Mouse (Mus musculus): Measurements from ENCODE around the gene Neb.
"Not testable (repeated sequence)": the region's sequence is repeated elsewhere in the genome, so short reads cannot be mapped to it uniquely, and the experiment has no call there.

Neb gene

DNA sequence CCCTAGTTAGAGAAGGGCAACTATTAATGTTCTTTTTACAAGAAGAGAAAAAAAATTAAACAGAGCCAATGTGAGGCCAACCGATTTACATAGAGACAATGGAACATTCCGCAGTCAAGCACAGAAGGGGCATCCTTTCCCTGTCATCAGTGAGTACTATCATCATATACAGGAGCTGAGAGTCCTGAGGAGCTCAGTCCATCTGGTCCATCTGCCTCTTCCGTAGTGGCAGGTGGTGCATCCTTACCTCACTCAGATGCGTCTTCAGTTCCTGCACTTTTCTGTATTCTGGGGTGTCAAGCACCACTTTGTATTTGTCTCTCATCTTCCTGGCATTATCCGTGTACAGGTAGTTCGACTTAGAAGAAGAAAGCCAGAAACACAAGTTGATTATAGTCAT, 184.6 kb downstream of the Neb start:
- in situ Hi-C loops (cut with MboI, MseI) = no loop called here

DNA sequence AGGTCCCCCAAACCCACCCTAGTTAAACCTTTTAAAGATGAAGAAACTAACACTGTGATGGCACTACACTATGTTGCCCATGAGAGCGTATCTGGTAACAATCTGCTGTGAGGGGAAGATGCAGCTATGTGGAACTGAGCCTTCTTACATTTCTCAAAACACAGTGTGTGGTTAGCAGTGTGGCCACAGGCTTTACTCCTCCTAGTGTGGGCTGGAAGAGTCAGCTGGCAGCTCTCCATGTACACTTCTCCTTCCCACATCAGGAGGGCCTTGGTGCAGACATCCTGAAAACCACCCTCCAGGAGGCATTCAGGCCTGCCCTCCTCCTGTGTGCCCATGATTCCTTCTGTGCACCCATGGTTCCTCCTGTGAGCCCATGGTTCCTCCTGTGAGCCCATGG, 198.6 kb downstream of the Neb start:
- in situ Hi-C loops (cut with MboI, MseI) = no loop called here

DNA sequence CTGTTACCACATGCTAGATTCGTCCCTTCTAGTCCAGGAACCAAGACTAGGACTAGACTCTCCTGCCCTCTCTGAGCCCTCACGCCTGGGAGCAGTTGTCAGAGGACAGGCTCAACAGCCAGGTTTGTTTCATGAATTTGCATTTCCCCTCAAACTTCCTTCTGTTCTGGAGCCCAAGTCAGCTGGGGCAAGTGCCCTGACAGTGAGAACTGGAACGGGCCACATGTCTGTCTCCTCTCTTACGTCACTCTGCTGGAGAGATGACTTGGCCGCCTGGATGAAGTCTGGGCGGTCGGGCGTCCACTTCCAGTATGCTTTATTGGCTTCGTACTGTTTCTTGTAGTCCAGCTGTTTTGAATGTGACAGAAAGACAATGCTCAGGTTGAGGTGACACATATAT, 200.5 kb downstream of the Neb start:
- in situ Hi-C loops (cut with MboI, MseI) = no loop called here

DNA sequence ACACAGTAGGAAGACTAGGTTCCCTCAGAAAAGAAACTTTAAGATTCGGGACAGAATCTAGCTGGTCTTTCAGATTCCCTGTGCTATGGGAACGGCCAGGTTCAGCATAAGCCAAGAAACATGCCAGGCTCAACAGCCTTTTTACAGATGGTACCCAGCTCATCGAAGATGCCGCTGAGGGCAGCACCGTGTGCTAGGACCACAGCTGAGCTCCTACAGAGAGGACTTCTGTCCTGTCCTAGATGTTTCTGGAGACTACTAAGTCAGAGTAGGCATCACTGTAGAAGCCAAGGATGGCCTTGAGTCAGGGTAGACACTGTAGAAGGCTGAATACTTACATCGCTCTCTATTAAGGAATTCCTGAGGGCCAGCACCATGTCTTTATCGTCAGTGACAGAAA, 201.1 kb downstream of the Neb start:
- in situ Hi-C loops (cut with MboI, MseI) = no loop called here

DNA sequence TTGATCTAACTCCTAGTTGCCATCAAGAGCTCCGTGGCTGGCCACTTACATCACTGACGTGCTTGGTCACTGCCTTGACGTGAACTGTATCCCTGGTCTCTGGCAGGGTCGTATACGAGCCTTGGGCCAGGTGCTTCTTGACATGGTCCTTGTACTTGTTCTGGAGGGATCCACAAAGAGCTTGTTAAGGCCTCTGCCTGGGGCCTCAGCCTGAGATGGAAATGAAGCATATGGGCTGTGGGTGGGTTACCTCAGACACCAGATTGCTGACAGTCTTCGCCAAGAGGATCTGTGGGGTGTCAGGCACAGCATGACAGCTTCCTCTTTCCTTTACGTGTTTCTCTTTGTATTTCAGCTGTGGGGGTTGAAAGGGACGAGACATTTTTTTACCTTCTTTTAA, 201.7 kb downstream of the Neb start:
- in situ Hi-C loops (cut with MboI, MseI) = no loop called here

DNA sequence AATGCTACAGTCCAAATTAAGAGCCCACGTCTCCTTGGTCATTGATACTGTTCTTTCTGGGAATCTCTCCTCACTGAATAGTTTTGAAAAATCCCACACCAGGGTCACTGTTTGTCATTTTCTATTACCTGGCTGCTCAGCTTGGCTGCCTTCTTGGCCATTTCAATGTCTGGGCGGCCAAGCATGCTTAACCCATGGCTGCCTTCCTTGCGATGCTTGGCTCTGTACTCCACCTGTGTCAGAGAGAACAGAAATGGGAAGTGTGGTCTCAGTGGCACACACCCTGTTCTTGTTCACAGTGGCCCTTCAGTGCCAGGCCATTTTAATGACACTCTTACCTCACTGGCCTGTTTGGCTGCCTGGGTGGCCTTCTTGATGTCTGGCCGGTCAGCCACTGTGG, 203.3 kb downstream of the Neb start:
- in situ Hi-C loops (cut with MboI, MseI) = no loop called here

DNA sequence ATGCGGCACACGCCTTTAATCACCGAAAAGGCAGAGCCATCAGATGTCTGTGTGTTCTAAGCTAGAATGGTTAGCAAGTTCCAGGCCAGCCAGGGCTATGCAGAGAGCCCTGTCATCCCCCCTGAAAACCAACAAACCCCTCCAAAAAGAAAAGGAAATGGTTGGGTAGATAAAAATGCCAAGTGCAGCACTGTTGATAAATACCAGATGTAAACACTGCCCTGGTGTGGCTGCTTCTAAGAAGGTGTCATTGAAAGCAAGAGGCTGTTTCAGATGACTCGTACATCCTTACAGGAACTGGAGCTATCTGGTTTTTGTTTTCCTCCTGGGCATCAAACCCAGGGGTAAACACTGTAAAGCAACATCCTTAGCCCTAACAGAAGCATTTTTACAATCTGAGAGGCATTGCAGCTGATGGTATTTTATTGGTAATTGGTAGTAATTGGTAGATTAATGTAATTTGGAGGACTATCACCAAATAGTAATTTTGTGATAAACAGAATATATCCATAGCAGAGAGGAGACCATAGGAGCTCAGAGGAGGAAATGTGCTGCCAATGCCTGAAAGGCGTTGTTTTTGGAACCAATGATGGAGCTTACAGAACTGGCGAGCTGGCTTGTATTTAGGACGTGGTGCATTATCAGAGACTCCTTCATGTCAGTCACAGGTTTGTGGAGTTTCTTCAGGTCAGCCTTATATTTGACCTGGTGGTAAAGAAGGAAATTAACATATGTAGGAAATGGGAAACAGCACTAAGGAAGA, 208.8 kb downstream of the Neb start:
- in situ Hi-C loops (cut with MboI, MseI) = loop anchor here in 1 of 2 experiments (10.0 kb wide), 1 partner anchor 1225 kb away; no protein-coding TSS in a partner anchor

DNA sequence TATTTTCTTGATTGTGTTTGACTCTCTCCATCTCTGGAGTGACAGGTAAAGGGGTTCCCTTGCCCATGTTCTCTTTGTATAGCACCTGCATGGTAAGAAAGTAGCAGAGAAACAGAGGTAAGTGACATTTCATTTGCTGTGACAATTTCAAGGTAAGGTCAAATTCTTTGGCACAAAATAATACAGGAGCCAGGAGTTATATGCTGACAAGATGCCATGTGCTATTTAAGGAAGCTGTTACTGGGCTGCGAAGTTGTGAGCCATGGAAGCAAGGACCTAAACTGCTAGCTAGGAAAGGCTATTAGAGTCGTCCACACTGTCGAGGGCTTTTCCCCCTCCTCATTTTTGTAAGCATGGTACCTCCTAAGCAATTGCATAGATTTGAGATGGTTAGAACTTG, 225.2 kb downstream of the Neb start:
- in situ Hi-C loops (cut with MboI, MseI) = loop anchor here in 1 of 2 experiments (10.0 kb wide), 1 partner anchor 822 kb away; no protein-coding TSS in a partner anchor

DNA sequence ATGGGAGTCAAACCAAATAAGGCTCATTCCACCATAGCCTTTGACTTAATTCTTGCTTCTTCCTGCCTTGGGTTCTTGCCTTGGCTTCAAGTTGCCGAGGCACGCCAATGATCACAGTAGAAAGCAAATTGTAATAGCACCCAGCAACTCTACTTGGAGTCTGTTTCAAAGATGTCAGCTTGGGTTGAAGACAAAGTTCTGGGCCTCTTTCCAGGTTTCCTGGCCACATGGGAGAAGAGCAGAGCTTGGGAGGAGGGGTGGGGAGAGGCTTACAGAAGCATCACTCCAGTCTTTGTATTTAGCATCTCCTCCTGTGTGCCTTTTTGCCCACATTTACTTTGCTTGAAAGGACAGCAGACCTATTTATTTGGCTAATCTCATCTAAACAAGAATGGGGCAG, 244.9 kb downstream of the Neb start:
- in situ Hi-C loops (cut with MboI, MseI) = no loop called here

DNA sequence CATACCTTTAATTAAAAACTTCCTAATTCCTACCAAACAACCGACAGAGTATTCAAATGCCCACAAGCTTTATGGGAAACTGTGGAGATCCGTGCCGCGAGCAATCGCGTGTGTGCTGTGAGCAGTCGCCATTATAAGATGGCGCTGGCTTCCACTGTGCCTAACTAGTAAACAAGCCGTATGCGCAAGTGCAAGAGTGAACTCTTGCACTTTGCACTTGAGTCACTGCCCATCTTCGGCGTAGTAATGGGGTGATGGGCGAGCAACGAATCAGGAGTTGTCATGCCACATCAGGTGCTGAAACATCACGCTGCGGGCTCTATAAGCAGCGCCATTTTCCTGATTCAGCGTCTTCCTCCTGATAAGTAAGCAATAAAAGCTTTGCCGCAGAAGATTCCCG, 246.9 kb downstream of the Neb start:
- in situ Hi-C loops (cut with MboI, MseI) = not testable (repeated sequence)

DNA sequence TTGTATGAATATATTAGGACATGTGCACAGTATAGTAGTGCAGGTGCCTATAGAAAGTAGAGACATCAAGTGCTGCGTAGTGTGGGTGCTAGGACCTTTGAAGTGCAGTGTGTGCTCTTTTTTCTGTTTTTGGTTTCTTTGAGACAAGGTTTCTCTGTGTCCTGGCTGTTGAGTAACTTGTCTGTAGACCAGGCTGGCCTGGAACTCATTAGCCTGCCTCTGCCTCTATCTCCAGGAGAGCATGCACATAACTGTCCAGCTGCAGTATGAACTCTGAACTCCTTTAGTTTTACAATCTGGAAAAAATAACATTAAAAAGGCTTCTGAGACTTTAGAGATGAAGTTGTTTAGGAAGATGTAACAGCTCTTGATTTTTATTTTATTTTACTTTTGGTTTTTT, 264.2 kb downstream of the Neb start:
- in situ Hi-C loops (cut with MboI, MseI) = loop anchor here in 1 of 2 experiments (10.0 kb wide), 1 partner anchor 1021 kb away; no protein-coding TSS in a partner anchor

Data from T-helper 17 cell (primary cell).